Mouse (Mus musculus): ENCODE data around the gene Plk5.
"Not testable (repeated sequence)": the region's sequence is repeated elsewhere in the genome, so short reads cannot be mapped to it uniquely, and the experiment has no call there.

Plk5 gene

DNA sequence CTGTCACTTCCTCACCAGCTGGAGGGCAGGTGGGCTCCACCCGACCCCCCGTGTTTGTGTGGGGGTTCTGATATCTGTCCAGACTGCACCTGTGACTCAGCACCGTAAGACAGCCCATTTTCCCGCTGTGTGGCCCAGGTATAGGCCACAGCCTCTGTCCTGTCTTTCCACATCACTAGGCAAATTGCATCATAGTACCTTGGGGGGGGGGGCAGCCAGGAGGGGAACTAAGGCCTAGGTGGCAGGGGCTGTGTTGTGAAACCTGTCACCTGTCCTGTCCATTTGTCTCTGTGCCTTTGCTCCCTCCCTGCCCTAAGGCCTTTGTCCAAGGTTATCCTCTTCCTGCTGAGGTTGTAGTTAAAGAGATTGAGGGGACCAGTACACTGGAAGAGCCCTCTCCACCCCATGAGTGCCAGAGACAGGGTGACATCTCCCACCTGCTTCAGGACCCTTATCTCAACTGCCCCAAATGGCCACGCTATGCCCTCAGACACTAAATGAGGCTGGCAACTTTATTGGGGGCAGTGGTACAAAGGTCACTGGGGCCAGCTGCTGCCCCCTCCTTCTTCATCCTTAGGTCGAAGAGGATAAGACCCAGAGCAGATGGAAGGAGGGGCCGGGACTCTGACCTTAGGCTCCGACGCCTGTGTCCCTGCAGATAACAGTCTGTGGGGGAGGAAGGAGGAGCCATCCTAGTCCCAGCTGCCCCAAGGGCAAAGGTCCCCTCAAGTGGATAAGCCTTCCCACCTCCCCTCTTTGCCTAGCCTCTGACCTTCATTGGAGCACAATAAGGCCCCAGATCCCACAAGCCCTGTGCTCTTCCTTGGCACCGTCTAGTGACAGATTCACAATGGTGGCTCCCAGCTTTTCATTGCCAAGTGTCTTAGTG lies 24.4 kb upstream of the Plk5 start:
- no peak for DNase-seq (ENCODE audit: low spot score)

GRCm38 (mm10) chr10:80332525-80332989 lies 23.7 kb upstream of the Plk5 start:
- no peak for DNase-seq (ENCODE audit: low spot score)

- no peak for DNase-seq (ENCODE audit: low spot score)
Observed at GRCm38 (mm10) chr10:80336263-80336662, 20.0 kb upstream of the Plk5 start.

GRCm38 (mm10) chr10:80339941-80340750 lies 16.1 kb upstream of the Plk5 start:
- DNase-seq (ENCODE audit: low spot score) = peak; percentile 93

DNA sequence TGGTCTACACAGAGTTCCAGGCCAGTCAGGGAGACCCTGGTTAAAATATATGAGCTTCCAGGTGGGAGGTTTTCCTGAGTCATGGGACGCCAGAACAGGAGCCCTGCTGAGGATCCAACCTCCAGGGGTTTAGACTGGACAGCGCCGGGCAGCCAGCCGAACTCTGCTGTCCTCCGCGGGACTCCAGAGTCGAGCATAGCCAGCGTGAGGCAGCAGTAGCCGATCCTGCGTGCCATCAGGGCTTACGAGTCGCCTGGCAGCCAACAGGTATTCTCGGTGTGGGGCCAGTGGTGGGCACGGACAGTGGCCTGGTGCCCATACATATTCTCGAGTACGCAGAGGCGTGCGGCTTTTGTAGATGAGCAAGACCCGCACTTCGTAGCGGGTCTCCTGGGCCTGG lies 15.2 kb upstream of the Plk5 start:
- DNase-seq (ENCODE audit: low spot score) = no peak

DNA sequence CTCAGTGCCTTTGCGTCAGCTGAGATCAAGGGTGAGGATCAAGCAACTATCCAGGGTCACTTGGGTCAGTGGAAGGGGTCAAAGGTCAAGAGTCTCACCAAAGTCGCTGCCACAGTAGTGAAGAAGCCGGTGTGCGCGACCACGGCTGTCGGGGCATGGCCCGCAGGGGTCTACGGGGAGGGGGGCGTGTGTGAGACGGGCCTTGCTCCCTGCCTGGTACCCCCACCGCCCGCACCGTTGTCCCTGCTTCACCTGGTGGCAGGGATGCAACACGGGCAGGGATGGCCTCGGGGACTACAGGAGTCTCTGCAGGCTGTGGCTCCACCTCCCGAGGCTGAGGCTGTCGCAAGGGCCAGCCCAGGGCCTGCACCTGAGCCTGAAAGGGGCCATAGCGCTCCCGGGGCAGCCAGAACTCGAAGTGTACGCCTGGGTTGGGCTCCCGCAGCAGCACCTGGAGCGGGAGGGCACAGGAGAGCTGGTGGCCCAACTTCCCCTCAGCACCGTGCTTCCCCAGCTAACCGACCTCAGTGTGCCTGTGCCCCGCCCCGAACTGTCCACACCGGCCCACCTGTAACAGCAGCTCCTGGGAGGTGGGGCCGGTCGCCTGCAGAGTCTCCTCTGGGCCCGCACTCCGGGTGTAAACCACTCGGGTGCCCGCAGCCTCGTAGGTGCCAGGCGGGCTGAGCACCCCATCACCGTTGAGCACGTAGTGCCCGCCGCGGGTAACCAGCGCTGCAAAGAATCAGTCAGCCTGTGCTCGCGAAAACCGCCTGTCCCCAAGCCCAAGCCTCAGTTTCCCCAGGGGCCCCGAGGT lies 14.6 kb upstream of the Plk5 start:
- DNase-seq (ENCODE audit: low spot score) = no peak

DNA sequence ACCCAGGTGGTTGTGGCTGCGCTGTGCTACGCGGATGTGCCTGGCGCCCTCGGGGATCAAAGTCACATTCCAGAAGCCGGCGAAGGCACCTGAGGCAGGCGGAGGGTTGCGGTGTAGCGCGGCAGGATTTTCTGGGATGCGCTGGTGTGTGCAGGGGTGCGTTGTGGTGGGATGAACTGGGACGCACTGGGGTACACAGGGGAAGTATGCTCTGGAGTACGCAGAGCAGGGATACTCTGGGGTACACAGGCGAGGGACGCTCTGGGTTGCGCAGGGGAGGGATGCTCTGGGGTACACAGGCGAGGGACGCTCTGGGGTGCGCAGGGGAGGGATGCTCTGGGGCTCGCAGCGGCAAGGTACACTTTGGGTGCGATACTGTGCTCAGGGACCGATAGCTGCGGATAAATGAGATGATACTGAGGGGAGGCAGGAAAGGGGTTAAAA lies 13.9 kb upstream of the Plk5 start:
- no peak for DNase-seq (ENCODE audit: low spot score)

- peak; percentile 76 for DNase-seq (ENCODE audit: low spot score)
Observed at GRCm38 (mm10) chr10:80342749-80343424, 13.4 kb upstream of the Plk5 start.

GRCm38 (mm10) chr10:80343425-80343895 lies 12.8 kb upstream of the Plk5 start:
- DNase-seq (ENCODE audit: low spot score) = no peak

GRCm38 (mm10) chr10:80344131-80344661 lies 12.1 kb upstream of the Plk5 start:
- DNase-seq (ENCODE audit: low spot score) = no peak

DNA sequence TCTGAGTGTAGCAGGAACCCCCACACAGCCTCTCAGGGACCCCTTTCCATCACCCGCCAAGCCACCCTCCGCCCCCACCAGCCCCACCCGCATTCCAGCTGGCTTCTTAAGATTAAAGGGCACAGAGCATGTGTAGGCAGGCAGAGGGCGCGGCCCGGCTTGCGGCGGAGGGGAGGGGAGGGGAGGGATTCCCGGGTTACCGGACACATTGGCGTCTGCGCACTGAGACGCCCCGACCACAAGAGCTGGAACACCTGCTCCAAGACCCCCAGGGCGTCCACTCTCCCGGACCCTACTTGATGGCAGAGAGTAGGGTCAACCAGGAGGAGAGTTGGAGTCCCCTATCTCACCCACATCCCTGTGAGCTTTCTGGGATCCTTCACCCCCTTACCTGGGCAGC lies 11.1 kb upstream of the Plk5 start:
- no peak for DNase-seq (ENCODE audit: low spot score)

DNA sequence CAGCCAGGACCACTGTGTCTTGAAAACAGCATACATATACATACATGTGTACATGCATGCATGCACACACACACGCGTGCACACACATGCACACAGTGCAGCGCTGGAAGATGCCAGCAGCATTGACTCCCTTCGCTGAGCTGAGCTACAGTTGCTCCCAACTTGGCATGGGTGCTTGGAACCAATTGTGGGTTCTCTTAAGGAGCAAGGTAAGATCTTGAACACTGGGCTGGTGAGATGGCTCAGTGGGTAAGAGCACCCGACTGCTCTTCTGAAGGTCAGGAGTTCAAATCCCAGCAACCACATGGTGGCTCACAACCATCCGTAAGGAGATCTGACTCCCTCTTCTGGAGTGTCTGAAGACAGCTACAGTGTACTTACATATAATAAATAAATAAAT lies 10.3 kb upstream of the Plk5 start:
- DNase-seq (ENCODE audit: low spot score) = not testable (repeated sequence)

GRCm38 (mm10) chr10:80347514-80347967 lies 8.7 kb upstream of the Plk5 start:
- peak; percentile 64 for DNase-seq (ENCODE audit: low spot score)

DNA sequence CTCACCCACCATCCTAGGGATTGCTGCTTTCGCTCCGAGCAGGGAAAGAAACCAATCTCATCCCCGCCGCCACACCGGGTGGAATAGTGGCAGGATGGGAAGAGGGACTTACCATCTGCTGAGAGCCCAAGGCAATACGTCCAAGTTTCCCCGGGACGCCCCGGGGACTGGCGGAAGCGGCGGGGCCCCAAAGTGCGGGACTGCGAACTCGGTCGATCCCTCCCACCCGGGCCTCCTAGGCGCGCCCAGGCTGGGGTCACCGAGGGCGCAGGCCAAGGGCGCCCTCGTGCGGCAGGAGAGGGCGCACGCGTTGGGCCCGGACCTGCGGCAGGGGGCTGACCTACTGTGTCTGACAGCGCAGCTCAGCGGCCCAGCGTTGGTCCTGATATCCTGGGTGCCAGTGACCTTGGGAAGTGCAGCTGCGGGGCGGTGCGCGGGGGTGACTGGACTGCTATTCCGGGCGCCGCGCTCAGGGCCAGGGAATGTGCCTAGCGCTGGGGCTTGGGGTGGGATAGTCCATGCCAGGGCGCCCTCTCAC lies 7.9 kb upstream of the Plk5 start, which contains the start of gene Adamtsl5:
Gene Adamtsl5 (minus strand): TSS at position 169 of the 538 bp plus-strand sequence.
- peak; percentile 79 for DNase-seq (ENCODE audit: low spot score)

DNA sequence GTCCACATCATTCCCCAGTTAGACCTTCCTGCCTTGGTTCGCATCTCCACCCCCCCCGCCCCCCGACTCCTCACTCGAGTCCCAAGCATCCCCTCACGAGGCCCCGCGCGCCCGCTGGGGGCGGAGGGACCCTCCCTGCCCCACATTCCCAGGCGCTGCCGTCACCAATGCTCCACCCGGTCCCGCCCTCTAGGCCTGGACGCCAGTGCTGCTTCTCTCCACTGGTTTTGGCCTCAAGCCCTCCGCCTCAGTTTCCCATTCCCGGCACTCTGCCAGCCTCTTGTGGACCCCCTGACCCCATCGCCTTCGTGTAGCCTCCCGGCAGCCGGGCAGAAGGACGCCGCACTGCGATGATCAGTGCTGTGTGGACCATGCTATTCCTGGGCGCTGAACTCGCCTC lies 7.3 kb upstream of the Plk5 start:
- peak; percentile 74 for DNase-seq (ENCODE audit: low spot score)

GRCm38 (mm10) chr10:80350292-80350691 lies 6.0 kb upstream of the Plk5 start:
- DNase-seq (ENCODE audit: low spot score) = peak; percentile 94

DNA sequence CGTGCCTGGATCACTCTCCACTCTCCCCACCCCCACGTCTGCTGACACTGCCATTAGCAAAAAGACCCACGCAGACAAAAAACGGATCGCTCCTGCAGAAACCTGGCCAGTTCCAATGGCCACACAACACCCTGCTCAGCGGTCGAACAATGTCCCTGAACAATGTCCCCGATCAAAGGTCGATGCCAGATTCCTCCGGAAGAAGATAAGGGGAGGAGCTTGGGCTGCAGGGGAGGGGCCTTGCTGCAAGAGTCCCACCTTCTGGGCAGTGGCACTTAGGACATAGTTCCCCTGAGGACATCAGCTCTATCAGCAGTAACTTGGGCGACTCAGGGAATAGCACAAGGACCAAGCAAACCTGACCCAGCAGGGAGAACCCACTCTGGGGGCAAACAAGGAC lies 4.4 kb upstream of the Plk5 start:
- no peak for DNase-seq (ENCODE audit: low spot score)

GRCm38 (mm10) chr10:80352727-80353126 lies 3.5 kb upstream of the Plk5 start:
- no peak for DNase-seq (ENCODE audit: low spot score)

GRCm38 (mm10) chr10:80355431-80355830 lies 828 bp upstream of the Plk5 start:
- DNase-seq (ENCODE audit: low spot score) = no peak

DNA sequence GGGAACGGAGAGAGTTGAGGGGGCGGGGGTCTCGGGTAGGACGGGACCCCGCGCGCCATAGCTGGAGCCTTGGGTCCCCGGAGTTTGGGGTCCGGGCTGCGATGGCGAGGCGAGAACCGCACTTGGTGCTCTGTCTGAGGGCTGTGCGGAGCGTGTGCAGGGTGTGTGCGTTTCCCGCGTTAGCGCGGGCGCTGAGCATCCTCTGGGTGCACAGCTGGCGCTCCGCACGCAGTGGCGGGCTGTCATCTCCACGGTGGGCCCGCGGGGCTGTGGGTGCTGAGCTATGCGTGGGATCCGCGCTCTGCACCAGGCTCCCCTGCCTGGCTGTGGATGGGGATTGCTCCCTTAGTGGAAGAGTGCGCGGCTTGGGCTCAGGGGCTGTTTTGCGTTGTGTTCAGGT lies 478 bp downstream of the Plk5 start:
- no peak for DNase-seq (ENCODE audit: low spot score)

DNA sequence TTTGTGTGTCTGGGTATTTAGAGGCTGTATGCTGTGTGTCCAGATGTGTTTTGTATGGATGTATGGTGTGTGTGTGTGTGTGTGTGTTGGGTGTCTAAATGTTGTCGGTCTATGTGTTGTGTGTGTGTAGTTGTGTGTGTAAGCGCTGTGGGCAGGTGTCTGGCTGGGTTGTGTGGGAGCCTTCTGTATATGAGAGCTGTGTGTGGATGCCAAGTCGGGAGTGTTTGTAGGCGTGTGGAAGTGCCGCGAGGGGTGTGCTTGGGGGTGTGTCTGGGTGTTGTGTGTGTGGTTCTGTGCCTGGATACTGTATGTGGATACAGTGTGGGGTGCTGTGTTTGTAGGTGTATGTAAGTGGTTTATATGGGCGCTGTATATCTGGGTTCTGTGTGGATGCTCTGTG lies 1.1 kb downstream of the Plk5 start:
- no peak for DNase-seq (ENCODE audit: low spot score)

Measured in testis, postnatal 10 days (tissue).